Mouse (Mus musculus) liver, adult 2 months (tissue): ENCODE measurements around the gene Mthfd2l.
A peak's percentile ranks its signal among the peaks of the same experiment; 100 is the strongest.

Source experiments
- CTCF ChIP-seq: fragments of 200-500 bp; IDR thresholded peaks from 2 replicates; pipeline ENCODE4 v1.5.1; 2011; ENCODE audit warnings: low read depth, low read length, control low read depth
- POLR2A ChIP-seq: fragments of 200-500 bp; IDR thresholded peaks from 2 replicates; pipeline ENCODE4 v1.6.1; 2011; ENCODE audit warnings: low read length, control low read depth; ENCODE audit not compliant: insufficient read depth; ENCODE audit errors: extremely low read depth

GRCm38 (mm10) chr5:91038547-91038946 lies 107.6 kb downstream of the Mthfd2l start:
- 0 out of 2 replicates have a peak, but pooled peaks have one; percentile 9 for TF ChIP-seq CTCF
- no peak for TF ChIP-seq POLR2A
